Mouse (Mus musculus) small intestine, adult 2 months (tissue): ENCODE data around the gene Rccd1. TPM values are rescaled to one million over a fixed set of nuclear protein-coding genes. Genes with fewer than 3 reads are reported as not detected.

Experiments used
- H3K27ac ChIP-seq: fragments of 200-500 bp; 2 replicates; pipeline ENCODE4 v1.5.1; 2012; ENCODE audit warnings: low read depth, low read length, control low read depth, inconsistent platforms; ENCODE audit not compliant: insufficient read depth
- H3K27me3 ChIP-seq: fragments of 200-500 bp; 2 replicates; pipeline ENCODE4 v1.6.1; 2012; ENCODE audit warnings: mild to moderate bottlenecking, moderate library complexity, low read length, inconsistent platforms; ENCODE audit not compliant: control insufficient read depth, insufficient read depth
- H3K36me3 ChIP-seq: fragments of 200-500 bp; 2 replicates; pipeline ENCODE4 v1.6.1; 2012; ENCODE audit warnings: mild to moderate bottlenecking, low read length, control low read depth, inconsistent platforms; ENCODE audit not compliant: control insufficient read depth, insufficient read depth
- H3K4me1 ChIP-seq: fragments of 200-500 bp; 2 replicates; pipeline ENCODE4 v1.6.1; 2012; ENCODE audit warnings: low read length, inconsistent platforms, mixed read lengths; ENCODE audit not compliant: control insufficient read depth, insufficient read depth, insufficient read length
- H3K4me3 ChIP-seq: fragments of 200-500 bp; 2 replicates; pipeline ENCODE4 v1.5.1; 2012; ENCODE audit warnings: low read depth, mild to moderate bottlenecking, control low read depth, inconsistent platforms, low read length, moderate library complexity
- CTCF ChIP-seq: fragments of 200-500 bp; IDR thresholded peaks from 2 replicates; pipeline ENCODE4 v1.5.1; 2012; ENCODE audit warnings: low read depth, mild to moderate bottlenecking, control low read depth, inconsistent platforms, low read length, moderate library complexity, mixed read lengths; ENCODE audit not compliant: insufficient replicate concordance, insufficient read length; ENCODE audit errors: extremely low read depth
- POLR2A ChIP-seq: fragments of 200-500 bp; IDR thresholded peaks from 2 replicates; pipeline ENCODE4 v1.6.1; 2012; ENCODE audit warnings: low read depth, mild to moderate bottlenecking, control low read depth, inconsistent platforms, low read length, moderate library complexity
- whole genome bisulfite sequencing: fragments of 180-500 bp; shearing (Covaris S2); methylation state at CpG from one replicate; pipeline ENCODE4 v1.1.7; 2018; 5-methylcytosine and 5-hydroxymethylcytosine counted together
- polyA plus RNA-seq: library from polyadenylated mRNA; depleted of rRNA; stranded (reverse); fragments of >200 nt; gene quantifications from 2 replicates; pipeline ENCODE4 v1.2.3, GENCODE M21; 2012; rRNA removed

Rccd1 gene
- polyA plus RNA-seq, 1 experiment = 3.3 TPM

DNA sequence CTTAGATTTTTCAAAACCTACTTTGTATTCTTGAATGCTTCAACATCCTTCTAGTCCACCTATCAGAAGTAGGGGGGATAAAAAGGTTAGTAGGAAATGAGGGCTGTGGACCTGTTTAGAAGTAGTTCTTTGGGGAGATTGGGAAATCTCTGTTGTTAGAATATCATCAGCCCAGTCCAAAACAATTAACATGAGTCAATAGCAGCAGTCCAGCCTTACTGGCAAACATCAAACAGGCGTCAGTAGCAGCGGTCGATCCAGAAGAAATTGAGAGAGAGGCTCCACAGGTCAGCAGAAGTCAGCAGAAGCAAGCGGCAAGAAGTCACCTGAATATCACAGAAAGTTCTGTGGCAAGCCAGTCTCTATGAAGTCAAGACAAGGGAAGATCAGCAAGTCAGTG is 79.4 kb downstream of the Rccd1 start:
- Histone ChIP-seq H3K27me3 (no peaks in the 10 kb centered on the region), H3K4me1 (peaks cover 1% of the 10 kb centered on the region), H3K27ac (no peak overlapping the region), H3K36me3 (peaks cover 9% of the 10 kb centered on the region), H3K4me3 (no peak overlapping the region)
- TF ChIP-seq CTCF = no peak
- TF ChIP-seq POLR2A = no peak
- WGBS = 90% methylated on average over 4 of the region's 4 CpGs

Other genes starting within 250 kb of the Rccd1 start
- 57.2 and 82.3 TPM in 2 replicates for gene Idh2, start 209.1 kb downstream of the Rccd1 start, polyA plus RNA-seq
- 47.9 and 84.4 TPM in 2 replicates for gene Sema4b, start 137.6 kb downstream of the Rccd1 start, polyA plus RNA-seq
- 318 and 530 TPM in 2 replicates for gene Cib1, start 91.6 kb downstream of the Rccd1 start, polyA plus RNA-seq
- 2.3 and 3.2 TPM in 2 replicates for gene Gdpgp1, start 91.6 kb downstream of the Rccd1 start, polyA plus RNA-seq
- 0.05 and 0.08 TPM in 2 replicates for gene Ttll13, start 78.1 kb downstream of the Rccd1 start, polyA plus RNA-seq
- 8.9 and 12.3 TPM in 2 replicates for gene Ngrn, start 63.2 kb downstream of the Rccd1 start, polyA plus RNA-seq
- 8.8 and 17.8 TPM in 2 replicates for gene Vps33b, start 54.8 kb downstream of the Rccd1 start, polyA plus RNA-seq
- 6.6 and 15.0 TPM in 2 replicates for gene Prc1, start 30.0 kb downstream of the Rccd1 start, polyA plus RNA-seq
- gene Unc45a, start 16.6 kb upstream of the Rccd1 start, polyA plus RNA-seq = 37.1 and 66.6 TPM in 2 replicates
- 5.2 and 7.2 TPM in 2 replicates for gene Hddc3, start 18.6 kb upstream of the Rccd1 start, polyA plus RNA-seq
- gene Man2a2, start 46.9 kb upstream of the Rccd1 start, polyA plus RNA-seq = 16.8 and 30.2 TPM in 2 replicates
- gene Fes, start 63.5 kb upstream of the Rccd1 start, polyA plus RNA-seq = 15.2 and 16.6 TPM in 2 replicates
- 75.2 and 117 TPM in 2 replicates for gene Furin, start 81.0 kb upstream of the Rccd1 start, polyA plus RNA-seq
- gene Blm, start 210.7 kb upstream of the Rccd1 start, polyA plus RNA-seq = 0.23 and 1.4 TPM in 2 replicates